Mouse (Mus musculus) kidney, postnatal 10 days (tissue): ENCODE measurements around the gene Vcp.

Experiments
- DNase-seq: peaks from one replicate; pipeline ENCODE4 v3.0.0; 2021; ENCODE audit warnings: mixed read lengths

Gene Vcp

DNA sequence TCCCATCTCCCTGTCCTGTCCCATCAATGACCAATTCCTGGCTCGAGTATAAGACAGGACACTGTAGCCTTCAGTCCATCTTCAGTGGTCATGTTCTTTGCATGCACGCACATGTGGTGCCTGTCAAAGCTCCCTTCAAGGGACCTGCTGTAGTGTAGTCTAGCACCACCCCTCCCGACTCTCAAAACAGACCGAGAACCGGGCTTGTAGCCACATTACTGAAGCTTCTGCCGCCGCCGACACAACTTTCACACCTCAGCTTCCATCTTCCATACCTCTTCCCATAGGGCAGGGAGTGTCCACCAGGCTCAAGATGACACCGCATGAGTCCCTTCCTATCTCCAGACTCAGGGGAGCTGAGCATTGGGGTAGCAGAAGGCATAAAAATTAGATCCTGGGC is 56.1 kb downstream of the Vcp start:
- DNase-seq: no peak

DNA sequence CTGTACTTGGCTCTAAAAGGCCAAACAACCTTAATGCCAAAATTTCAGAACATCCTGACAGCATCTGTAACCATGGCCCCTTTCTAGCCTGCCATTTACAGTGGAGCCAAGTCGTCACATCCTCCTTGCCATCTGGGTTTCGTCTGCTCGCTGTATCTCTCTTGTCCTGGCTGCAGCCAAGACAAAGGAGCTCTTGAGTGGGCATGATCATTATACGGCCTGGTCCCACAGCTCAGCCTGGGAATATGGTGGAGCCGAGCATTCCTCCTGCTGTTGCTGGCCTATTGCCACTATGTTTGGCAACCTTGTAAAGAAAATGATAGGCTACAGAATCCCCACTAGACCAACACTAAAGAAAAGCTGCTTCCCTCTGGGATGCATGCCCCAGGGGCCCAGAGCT is 57.0 kb downstream of the Vcp start:
- no peak for DNase-seq

DNA sequence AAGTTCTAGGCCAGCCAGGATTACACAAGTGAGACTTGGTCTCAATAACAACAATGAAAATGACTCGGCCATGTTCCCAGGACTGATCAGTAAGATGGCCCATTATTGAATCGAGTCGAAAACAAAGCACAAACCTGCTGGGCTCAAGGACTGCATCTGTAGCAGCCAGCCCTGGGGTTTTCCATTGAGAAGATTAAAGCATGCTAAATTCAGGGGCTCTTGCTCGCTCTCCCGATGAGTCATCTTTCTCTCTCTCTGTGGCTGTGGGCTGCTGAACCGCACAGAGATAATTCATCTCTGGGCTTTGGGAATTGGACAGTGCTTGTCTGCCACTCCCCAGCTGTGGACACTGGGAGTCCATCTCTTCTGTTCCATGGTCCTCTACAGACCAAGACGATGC is 58.9 kb downstream of the Vcp start:
- DNase-seq: no peak

DNA sequence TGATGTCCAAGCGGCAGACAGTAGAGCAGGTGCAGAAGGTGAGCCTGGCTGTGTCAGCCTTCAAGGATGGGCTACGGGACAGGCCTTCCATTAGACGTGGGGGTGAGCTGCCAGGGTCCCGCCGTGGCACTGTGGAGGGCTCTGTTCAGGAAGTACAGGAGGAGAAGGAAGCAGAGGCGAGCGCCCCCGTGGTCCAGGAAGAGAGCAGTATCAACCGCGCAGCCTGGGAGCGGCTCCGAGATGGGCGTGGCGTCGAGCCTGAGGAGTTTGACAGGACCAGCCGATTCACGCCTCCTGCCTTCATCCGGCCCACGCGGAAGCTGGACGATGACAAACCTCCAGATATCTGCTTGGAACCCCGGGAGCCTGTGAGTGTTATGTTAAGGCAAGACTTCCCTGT is 66.7 kb downstream of the Vcp start:
- peak; percentile 81 for DNase-seq

DNA sequence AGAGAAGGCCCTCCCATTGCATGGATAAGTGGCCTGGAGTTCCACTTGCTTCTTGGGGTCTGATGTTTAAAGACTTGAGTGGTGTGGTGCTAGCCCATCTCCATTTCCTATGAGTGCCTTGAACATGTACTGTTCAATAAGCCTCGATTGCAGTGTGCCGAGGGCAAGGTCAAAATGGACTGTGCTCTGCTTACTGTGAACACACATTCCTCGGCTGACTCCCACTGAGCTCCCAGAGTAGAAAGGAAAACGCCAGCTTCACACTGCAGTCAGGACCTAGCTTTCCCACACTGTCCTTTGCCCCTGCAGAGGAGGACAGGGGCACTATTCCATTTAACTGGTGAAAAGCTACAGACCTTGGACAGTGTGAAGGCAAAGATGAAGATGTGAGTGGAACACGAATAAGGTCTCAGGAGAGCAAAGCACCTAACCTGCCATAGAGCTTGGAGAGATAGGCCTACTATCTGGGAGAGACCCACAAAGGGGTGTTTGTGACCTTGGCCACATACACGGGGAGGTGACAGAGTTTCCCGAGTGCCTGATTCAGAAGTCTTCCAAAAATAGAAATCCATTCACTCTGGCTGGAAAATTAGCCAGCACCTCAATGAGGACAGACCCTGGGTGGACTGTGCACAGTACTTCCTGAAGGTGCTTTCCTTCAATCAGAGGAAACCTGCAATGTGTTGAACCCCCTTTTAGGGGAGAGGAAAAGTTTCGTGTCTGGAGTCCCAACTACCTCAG is 67.9 kb downstream of the Vcp start:
- DNase-seq: no peak
